Mouse (Mus musculus): ENCODE results near the gene Gm20388.

The Gm20388 gene

GRCm38 (mm10) chr8:122720811-122721640, 2810.4 kb downstream of the Gm20388 start:
- DNase-seq: peak in 1 of 2 experiments; percentile 53

DNA sequence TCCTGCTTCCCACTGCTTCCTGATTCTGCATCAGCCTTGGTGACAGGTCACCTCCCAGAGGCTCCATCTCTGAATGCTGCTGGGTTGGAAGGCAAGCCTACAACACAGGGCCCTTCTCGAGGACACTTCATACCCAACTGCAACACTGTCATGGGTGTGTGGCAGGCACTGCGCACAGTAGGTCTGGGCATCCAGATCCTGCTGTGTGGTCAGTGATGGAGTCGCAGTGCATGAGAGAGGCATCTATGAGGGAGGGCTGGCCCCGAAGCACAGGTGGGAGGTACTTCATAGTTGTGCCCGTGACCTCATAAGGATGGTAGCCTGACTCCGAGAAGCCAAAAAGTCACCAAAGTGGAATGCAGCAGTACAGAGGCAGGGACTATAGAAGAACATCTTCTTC, 2814.5 kb downstream of the Gm20388 start:
- no peak for DNase-seq

- no peak for DNase-seq
Observed at GRCm38 (mm10) chr8:122726789-122727188, 2816.1 kb downstream of the Gm20388 start.

DNA sequence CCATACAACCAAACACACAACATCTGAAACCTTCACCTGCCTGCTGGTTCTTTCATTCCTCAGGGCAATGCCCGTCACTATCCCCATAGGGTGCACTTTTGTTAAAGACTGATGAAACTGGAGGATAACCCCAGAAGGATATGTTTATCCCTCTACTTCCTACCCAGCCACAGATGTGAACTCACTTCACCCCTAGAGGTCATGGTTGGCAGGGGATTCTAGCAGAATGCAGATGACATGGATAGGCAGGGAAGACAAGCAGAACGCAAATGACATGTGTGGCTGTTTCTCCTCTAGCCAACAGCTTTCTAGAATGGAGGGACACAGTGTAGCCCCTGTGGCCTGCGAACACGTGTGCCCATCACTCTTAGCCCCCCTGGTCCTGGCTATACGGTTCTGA, 2816.8 kb downstream of the Gm20388 start:
- no peak for DNase-seq

- no peak for DNase-seq
Observed at GRCm38 (mm10) chr8:122728630-122729029, 2818.0 kb downstream of the Gm20388 start.

GRCm38 (mm10) chr8:122735110-122735509, 2824.5 kb downstream of the Gm20388 start:
- DNase-seq: no peak

DNA sequence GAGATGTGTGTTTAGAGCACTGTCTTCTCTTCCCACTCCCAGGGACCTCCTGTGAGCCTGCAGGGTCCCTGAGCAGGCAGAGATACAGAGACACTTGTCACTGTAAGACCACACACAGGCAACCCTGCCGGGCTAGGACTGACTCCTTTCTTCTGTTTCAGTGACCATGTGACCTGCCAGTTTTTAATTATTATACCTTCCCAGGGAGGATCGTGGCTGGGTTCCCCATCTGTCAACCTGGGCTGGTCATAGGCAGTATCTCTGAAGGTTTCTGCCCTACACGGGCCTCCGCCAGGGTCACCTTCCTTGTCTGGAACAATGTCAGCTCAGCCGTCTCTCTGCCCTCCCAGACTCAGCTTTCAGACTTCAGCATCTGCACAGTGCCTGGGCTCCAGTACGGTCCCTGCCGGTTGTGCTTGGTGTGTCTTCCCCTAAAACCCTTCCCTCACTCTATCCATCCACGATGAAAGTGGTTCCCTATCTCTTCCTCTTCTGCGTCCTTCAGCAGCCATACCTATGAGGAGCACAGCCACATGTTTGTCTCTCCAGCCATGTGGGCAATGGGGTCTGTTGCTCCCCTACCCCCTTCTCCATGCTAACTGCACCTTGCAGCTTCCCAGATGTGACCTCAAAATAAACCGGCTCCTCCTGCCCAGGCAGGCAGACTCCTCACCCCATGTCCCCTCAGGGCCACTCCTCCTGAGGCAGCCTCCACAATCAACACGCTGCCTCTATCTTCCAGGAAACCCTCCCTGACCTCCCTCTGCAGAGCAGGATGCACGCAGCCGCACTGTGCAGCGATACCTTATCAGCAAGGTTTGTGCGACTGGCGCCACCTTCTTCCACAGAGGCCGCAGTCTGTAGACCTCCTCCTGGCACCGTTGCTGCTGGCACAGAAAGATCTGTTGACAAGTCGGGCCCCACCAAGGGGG, 2825.2 kb downstream of the Gm20388 start:
- DNase-seq: peak in 1 of 2 experiments; percentile 38

GRCm38 (mm10) chr8:122736623-122737022, 2826.0 kb downstream of the Gm20388 start:
- DNase-seq: no peak

DNA sequence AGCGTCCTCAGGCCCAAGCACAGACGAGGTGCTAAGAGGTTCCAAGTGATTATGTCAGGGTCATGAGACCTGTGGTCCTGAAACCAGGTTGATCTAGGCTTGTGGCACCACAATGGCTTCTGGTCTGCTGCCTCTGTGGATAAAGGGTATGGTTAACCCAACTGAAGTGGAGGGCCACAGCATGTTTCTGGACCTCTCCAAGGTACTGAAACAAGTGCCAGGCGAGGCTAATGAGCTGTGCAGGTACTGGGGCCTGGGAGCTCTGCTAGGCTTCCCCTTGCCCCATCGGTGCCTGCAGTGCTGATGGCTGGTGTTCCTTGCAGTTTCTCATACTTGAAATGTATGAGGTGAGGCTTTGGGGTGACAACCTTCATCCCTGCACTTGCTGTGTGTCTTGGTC, 2826.4 kb downstream of the Gm20388 start:
- DNase-seq: no peak

- no peak for DNase-seq
Observed at GRCm38 (mm10) chr8:122737886-122738285, 2827.2 kb downstream of the Gm20388 start.

GRCm38 (mm10) chr8:122739102-122739725, 2828.6 kb downstream of the Gm20388 start:
- DNase-seq: peak; percentile 41 to 46

GRCm38 (mm10) chr8:122742471-122742870, 2831.8 kb downstream of the Gm20388 start:
- no peak for DNase-seq

GRCm38 (mm10) chr8:122745022-122745749, 2834.5 kb downstream of the Gm20388 start:
- no peak for DNase-seq

DNA sequence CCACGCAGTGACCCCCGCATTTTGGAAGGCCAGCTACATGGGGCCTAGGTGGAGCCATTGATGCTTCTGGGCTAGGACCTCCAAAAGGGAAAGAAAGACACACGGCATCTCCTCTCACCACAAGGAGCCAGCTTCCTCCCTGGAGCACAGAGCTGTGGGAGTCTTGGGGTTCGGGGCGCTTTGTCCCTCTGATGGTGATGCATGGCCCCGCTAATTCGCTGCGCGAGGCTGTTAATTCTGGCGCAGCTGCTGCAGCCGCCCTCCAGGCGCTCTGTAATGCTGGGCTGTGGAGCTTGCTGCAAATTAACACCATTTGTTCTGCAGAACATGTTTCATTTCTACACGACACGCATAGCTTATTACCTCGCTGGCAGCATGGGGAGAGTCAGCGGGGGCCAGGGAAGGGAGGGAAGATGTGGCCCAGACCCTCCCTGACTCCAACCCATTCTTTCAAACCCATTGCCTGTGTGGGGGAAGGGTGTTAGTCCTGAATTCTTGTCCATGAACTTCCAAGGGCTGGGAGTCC, 2835.2 kb downstream of the Gm20388 start:
- DNase-seq: no peak

DNA sequence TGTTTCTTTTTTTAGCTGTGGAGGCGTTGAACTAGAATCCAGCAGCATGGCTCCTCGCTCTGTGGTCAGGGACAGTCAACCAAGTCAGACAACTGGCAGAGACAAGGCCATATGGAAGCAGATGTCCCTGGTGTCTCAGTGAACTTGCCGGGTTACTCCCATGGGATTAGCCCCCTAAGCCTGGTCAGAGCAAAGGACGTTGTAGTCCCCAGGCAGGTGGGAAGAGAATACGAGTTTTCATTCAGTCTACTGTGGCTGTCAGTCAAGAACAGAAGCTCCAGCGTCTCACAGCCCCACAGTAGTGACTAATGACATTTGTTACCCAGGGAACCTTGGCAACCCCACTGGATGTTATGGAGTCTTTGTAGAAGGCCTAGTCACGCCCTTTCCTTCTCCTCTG, 2835.8 kb downstream of the Gm20388 start:
- no peak for DNase-seq

GRCm38 (mm10) chr8:122747825-122748224, 2837.2 kb downstream of the Gm20388 start:
- DNase-seq: no peak

DNA sequence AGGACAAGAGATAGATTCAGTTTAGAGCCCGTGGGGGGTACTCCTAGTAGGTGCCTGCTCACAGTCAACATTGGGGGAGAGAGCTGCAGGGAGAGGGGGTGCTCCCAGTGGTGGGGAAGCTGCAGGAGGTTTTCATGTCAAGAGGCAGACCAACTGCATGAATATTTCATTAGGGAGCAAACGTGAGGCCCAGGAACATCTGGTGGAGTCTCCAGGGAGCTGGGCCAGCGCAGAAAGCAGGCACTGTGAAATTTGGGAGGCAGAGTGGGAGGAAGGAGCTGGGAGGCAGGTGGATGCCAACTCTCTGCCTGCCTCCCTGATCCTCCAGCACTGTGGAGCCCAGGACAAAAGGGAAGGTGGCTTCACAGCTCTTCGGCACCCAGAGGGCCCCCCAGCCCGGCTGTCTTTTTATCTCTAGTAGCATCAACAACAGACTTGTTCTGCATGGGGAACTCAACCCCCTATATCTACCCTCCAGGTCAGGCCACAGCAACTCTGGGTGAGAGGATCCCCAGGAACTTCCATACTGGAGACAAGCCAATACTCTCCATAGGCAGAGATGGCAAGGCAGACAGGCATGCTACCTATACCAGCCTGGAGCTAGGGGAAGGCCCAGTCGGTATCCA, 2838.8 kb downstream of the Gm20388 start:
- DNase-seq: no peak

DNA sequence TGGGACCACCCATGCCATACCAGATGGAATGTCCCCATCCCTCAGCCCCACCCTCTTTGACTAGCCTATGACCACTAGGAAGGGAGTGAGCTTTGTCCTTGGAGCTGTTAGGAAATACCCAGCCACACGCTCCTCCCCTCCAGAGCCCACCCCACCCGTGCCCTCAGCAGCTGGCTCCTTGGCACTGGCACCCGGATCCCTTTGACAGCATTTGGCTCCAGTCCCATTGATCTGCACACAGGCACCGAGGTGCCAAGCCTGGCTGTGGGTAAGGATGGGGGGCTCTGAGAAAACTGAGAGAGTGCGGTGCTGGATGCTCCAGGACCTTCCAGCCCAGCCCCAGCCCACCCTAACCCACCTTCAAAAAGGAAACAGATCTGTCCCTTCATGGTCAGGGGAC, 2840.7 kb downstream of the Gm20388 start:
- DNase-seq: peak; percentile 24 to 51

GRCm38 (mm10) chr8:122752111-122752721, 2841.6 kb downstream of the Gm20388 start:
- no peak for DNase-seq

- no peak for DNase-seq
Observed at GRCm38 (mm10) chr8:122758597-122758996, 2848.0 kb downstream of the Gm20388 start.

- DNase-seq: no peak
Observed at GRCm38 (mm10) chr8:122760116-122760515, 2849.5 kb downstream of the Gm20388 start.
